Mouse (Mus musculus) ES-E14 (cell line): ENCODE data around the gene Tgfb1. TPM values are rescaled to one million over a fixed set of nuclear protein-coding genes. Genes with fewer than 3 reads are reported as not detected.
A peak's percentile ranks its signal among the peaks of the same experiment; 100 is the strongest.

Experiments used
- DNase-seq: peaks from one replicate; pipeline ENCODE4 v3.0.0-alpha.2; 2013; ENCODE audit warnings: low read depth, low spot score
- H3K27ac ChIP-seq: 2 replicates; pipeline ENCODE4 v1.5.1; 2012; ENCODE audit warnings: low read depth, mild to moderate bottlenecking, low read length, moderate library complexity, mixed read lengths; ENCODE audit not compliant: poor library complexity, insufficient read depth, severe bottlenecking
- H3K36me3 ChIP-seq: 2 replicates; pipeline ENCODE4 v1.6.1; 2012; ENCODE audit warnings: mild to moderate bottlenecking, low read length, moderate library complexity, mixed read lengths; ENCODE audit not compliant: control insufficient read depth, poor library complexity, insufficient read depth, severe bottlenecking
- H3K4me1 ChIP-seq, 2 experiments: fragments of 150-350 bp in 1 of 2; sonication (generic) in 1 of 2; 2 replicates each; pipeline ENCODE4 v1.6.1; 2012; ENCODE audit warnings: low read length in 2 of 2, mild to moderate bottlenecking in 1 of 2, mixed read lengths in 1 of 2; ENCODE audit not compliant: control insufficient read depth in 2 of 2, insufficient read depth in 2 of 2, poor library complexity in 1 of 2
- H3K4me3 ChIP-seq, 2 experiments: fragments of 150-350 bp in 1 of 2; sonication (generic) in 1 of 2; 2 replicates each; pipeline ENCODE4 v1.5.1; 2012; ENCODE audit warnings: low read length in 2 of 2, low read depth in 1 of 2, mild to moderate bottlenecking in 1 of 2, mixed read lengths in 1 of 2; ENCODE audit not compliant: insufficient read depth in 1 of 2, poor library complexity in 1 of 2, severe bottlenecking in 1 of 2
- H3K9ac ChIP-seq: 2 replicates; pipeline ENCODE4 v1.6.1; 2012; ENCODE audit warnings: low read depth, mild to moderate bottlenecking, low read length, mixed read lengths; ENCODE audit not compliant: poor library complexity, insufficient read depth, severe bottlenecking
- H3K9me3 ChIP-seq: fragments of 150-350 bp; sonication (generic); 2 replicates; pipeline ENCODE4 v1.6.1; 2012; ENCODE audit warnings: low read depth, mild to moderate bottlenecking, low read length; ENCODE audit not compliant: control insufficient read depth, insufficient read depth
- CHD2 ChIP-seq: IDR thresholded peaks from 2 replicates; pipeline ENCODE4 v1.6.1; 2014; ENCODE audit warnings: mild to moderate bottlenecking, low read depth, low read length, inconsistent platforms
- HCFC1 ChIP-seq: IDR thresholded peaks from 2 replicates; pipeline ENCODE4 v1.6.1; 2012; ENCODE audit warnings: low read length, inconsistent platforms, borderline replicate concordance; ENCODE audit not compliant: insufficient read depth
- MAFK ChIP-seq: IDR thresholded peaks from 2 replicates; pipeline ENCODE4 v1.6.1; 2014; ENCODE audit warnings: mild to moderate bottlenecking, low read depth, low read length, inconsistent platforms; ENCODE audit not compliant: insufficient read depth
- ZC3H11A ChIP-seq: IDR thresholded peaks from 2 replicates; pipeline ENCODE4 v1.6.1; 2012; ENCODE audit warnings: low read depth, mild to moderate bottlenecking, inconsistent platforms, low read length, borderline replicate concordance
- ZNF384 ChIP-seq: IDR thresholded peaks from 2 replicates; pipeline ENCODE4 v1.6.1; 2012; ENCODE audit warnings: low read depth, low read length, inconsistent platforms
- in situ Hi-C, 2 experiments: fragments of 600-800 bp; cut with MboI; formaldehyde crosslinking; loops; one replicate each; pipeline ENCODE4 v1.15.1; 2025; ENCODE audit warnings: low sequenced_read_pairs in 2 of 2, inconsistent platforms in 1 of 2; ENCODE audit not compliant: unreplicated experiment in 2 of 2
- total RNA-seq: library from RNA; depleted of rRNA; stranded (reverse); fragments of 300-350 nt; gene quantifications from 2 replicates; pipeline ENCODE4 v1.2.3, GENCODE M21; 2012

The Tgfb1 gene
- total RNA-seq, 1 experiment = 7.1 TPM

GRCm38 (mm10) chr7:25680514-25681258 lies 6.1 kb upstream of the Tgfb1 start, which contains the start of gene B9d2:
Gene B9d2 (plus strand): TSS chr7:25680780.
- TF ChIP-seq MAFK = no peak
- no peak for TF ChIP-seq ZC3H11A
- TF ChIP-seq ZNF384 = no peak
- no peak for TF ChIP-seq CHD2
- TF ChIP-seq HCFC1 = no peak
- Histone ChIP-seq H3K27ac (peak within 1 kb of the TSS; percentile 80), H3K9ac (peak within 1 kb of the TSS; percentile 83), H3K36me3 (no peaks in the 10 kb centered on the region), H3K9me3 (no peaks in the 10 kb centered on the region), H3K4me1 (peaks cover 0 to 12% of the 10 kb centered on the region in 2 experiments; a peak in 1 of 4 replicates), H3K4me3 (peak within 1 kb of the TSS; percentile 85 to 89)
- peak; percentile 92 for DNase-seq
- in situ Hi-C loops = no loop called here

- Histone ChIP-seq H3K27ac (no peak overlapping the region), H3K9me3 (no peaks in the 10 kb centered on the region), H3K4me3 (0 out of 4 replicates have a peak overlapping the region, but pooled peaks of 1 of the 2 experiments have one; percentile 85), H3K4me1 (peaks cover 0 to 14% of the 10 kb centered on the region in 2 experiments; a peak in 1 of 4 replicates), H3K9ac (no peak overlapping the region), H3K36me3 (no peaks in the 10 kb centered on the region)
- TF ChIP-seq CHD2 (no peak), HCFC1 (no peak), ZNF384 (no peak), ZC3H11A (no peak), MAFK (no peak)
- in situ Hi-C loops = no loop called here
- no peak for DNase-seq
Observed at GRCm38 (mm10) chr7:25681341-25682231, 5.2 kb upstream of the Tgfb1 start.

- Histone ChIP-seq H3K4me3 (no peak overlapping the region), H3K27ac (no peak overlapping the region), H3K36me3 (no peaks in the 10 kb centered on the region), H3K9me3 (no peaks in the 10 kb centered on the region), H3K4me1 (peaks cover 0 to 14% of the 10 kb centered on the region in 2 experiments; a peak in 1 of 4 replicates), H3K9ac (no peak overlapping the region)
- DNase-seq = no peak
- in situ Hi-C loops = no loop called here
- TF ChIP-seq CHD2 (no peak), ZC3H11A (no peak)
Observed at GRCm38 (mm10) chr7:25683474-25684180, 3.2 kb upstream of the Tgfb1 start.

GRCm38 (mm10) chr7:25684659-25685058 lies 2.1 kb upstream of the Tgfb1 start:
- H3K27ac ChIP-seq = no peak overlapping the region
- H3K9me3 ChIP-seq = no peaks in the 10 kb centered on the region
- peaks cover 0 to 15% of the 10 kb centered on the region in 2 experiments; a peak in 1 of 4 replicates for H3K4me1 ChIP-seq
- in situ Hi-C loops = no loop called here
- H3K9ac ChIP-seq = no peak overlapping the region
- TF ChIP-seq ZC3H11A = no peak
- no peak for TF ChIP-seq HCFC1
- no peak for TF ChIP-seq ZNF384
- TF ChIP-seq CHD2 = no peak
- H3K4me3 ChIP-seq = no peak overlapping the region
- no peaks in the 10 kb centered on the region for H3K36me3 ChIP-seq
- no peak for DNase-seq
